Mouse (Mus musculus): Measurements from ENCODE around the gene Hyal1.

DNA sequence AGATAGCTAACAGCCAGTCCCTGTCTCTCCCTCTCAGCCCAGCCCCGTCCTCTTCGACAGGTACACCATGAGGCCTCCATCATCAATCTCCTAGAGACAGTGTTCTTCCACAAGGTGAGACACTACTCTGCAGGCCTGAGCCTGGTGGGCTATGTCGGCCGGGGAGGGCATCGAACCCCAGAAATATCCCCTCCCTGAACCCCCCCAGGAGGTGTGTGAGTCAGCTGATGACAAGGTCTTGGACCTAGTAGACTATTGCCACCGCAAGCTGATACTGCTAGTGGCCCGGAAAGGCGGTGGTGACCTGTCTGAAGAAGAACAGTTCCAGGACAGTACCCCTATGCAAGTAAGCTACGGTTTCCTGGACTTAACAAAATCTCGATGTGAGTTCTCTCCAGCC is 27.9 kb upstream of the Hyal1 start:
- TF ChIP-seq CTCF (IDR thresholded peaks at IDR 0.05; ENCODE audit: low read depth, low read length), result no peak
- TF ChIP-seq TAL1 (conservative IDR thresholded peaks at IDR 0.05; ENCODE audit: low read depth, low read length), result no peak
- no peak for TF ChIP-seq POLR2AphosphoS5 (IDR thresholded peaks at IDR 0.05; ENCODE audit: insufficient replicate concordance, low read depth, low read length)
- TF ChIP-seq GATA1 (IDR thresholded peaks at IDR 0.05; ENCODE audit: borderline replicate concordance, low read length), result no peak

Data from G1E (cell line).